Mouse (Mus musculus): ENCODE measurements around the gene Lpar2. TPM values are rescaled to one million over a fixed set of nuclear protein-coding genes. Genes with fewer than 3 reads are reported as not detected.

Lpar2 gene
- polyA plus RNA-seq, 1 experiment from 2014 or later, result 0.86 TPM

DNA sequence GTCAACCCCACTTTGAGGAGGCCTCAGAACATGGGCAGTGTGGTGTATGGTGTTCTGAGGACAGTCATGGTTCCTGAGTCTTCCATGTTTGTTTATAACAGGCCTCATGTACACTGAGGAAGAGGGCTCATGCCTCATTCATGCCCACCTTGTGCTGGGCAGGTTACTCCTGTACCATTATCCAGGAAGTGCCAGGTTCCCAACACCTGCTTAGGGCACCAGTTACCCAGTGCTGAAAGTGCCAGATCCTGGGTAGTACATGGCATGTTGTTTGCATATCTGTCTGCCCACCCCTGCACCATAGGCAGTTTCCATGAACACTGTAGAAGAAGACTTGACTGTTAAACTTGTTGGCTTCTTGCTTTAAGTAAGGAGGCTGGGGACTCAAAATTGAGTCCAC is 20.0 kb upstream of the Lpar2 start:
- ATAC-seq (ENCODE audit: low read depth) (no peak), DNase-seq (ENCODE audit: low spot score) (no peak)
- Histone ChIP-seq H3K27me3 (replicated peaks; ENCODE audit: control insufficient read depth, insufficient read depth, low read length) (no peaks in the 10 kb centered on the region), H3K4me2 (ENCODE audit: low read depth, low read length) (no peak overlapping the region), H3K9ac (ENCODE audit: low read depth, low read length) (no peak overlapping the region), H3K4me1 (ENCODE audit: control insufficient read depth, insufficient read depth, low read length) (no peaks in the 10 kb centered on the region), H3K27ac (replicated peaks; ENCODE audit: low read depth, low read length) (no peak overlapping the region), H3K36me3 (ENCODE audit: control insufficient read depth, insufficient read depth, low read length) (peaks cover 100% of the 10 kb centered on the region), H3K4me3 (ENCODE audit: low read depth, low read length) (no peak overlapping the region), H3K9me3 (ENCODE audit: control insufficient read depth, low read length) (no peaks in the 10 kb centered on the region)

DNA sequence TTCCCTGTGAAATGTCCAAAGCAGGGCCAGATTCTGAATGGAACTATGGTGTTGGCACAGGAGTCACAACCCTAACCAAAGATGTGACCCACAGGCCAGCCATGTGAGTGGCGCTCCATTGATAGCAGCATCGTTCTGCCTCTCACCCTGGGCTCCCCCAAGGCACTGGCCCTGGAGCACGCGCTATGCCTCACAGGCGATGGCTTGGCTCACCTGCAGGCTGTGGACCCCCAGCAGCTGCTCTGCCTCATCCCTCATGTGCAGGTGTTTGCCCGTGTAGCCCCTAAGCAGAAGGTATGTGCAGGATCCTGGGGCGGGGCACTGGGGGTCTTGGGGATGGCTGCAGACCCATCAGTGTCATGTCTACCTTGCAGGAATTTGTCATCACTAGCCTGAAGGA is 18.9 kb upstream of the Lpar2 start:
- no peaks in the 10 kb centered on the region for H3K4me1 ChIP-seq (ENCODE audit: control insufficient read depth, insufficient read depth, low read length)
- 96% methylated on average over 7 of the region's 7 CpGs for WGBS
- DNase-seq (ENCODE audit: low spot score) (no peak), ATAC-seq (ENCODE audit: low read depth) (no peak)
- no peak overlapping the region for H3K4me2 ChIP-seq (ENCODE audit: low read depth, low read length)
- H3K27me3 ChIP-seq (replicated peaks; ENCODE audit: control insufficient read depth, insufficient read depth, low read length), result no peaks in the 10 kb centered on the region
- no peak overlapping the region for H3K9ac ChIP-seq (ENCODE audit: low read depth, low read length)
- no peak overlapping the region for H3K4me3 ChIP-seq (ENCODE audit: low read depth, low read length)
- H3K27ac ChIP-seq (replicated peaks; ENCODE audit: low read depth, low read length), result no peak overlapping the region
- peaks cover 96% of the 10 kb centered on the region for H3K36me3 ChIP-seq (ENCODE audit: control insufficient read depth, insufficient read depth, low read length)
- H3K9me3 ChIP-seq (ENCODE audit: control insufficient read depth, low read length), result no peaks in the 10 kb centered on the region

DNA sequence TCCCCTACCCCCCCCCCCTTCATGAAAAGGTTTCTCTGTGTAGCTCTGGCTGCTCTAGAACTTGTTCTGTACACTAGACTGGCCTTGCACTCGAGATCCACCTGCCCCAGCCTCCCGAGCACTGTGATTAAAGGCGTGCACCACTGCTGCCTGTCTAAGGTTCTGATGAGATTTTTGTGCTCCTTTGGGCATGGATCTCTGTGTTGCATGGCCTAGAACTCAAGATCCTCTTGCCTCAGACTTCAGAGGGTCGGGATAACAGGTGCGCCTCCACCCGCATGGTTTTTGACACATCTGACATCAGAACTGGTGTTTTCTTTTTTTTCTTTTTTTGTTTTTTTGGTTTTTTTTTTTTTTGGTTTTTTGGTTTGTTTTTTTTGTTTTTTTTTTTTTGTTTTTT is 17.7 kb upstream of the Lpar2 start:
- H3K4me1 ChIP-seq (ENCODE audit: control insufficient read depth, insufficient read depth, low read length), result no peaks in the 10 kb centered on the region
- ATAC-seq (ENCODE audit: low read depth) (no peak), DNase-seq (ENCODE audit: low spot score) (no peak)
- WGBS, result 91% methylated on average over 6 of the region's 6 CpGs
- H3K27me3 ChIP-seq (replicated peaks; ENCODE audit: control insufficient read depth, insufficient read depth, low read length), result no peaks in the 10 kb centered on the region
- no peak overlapping the region for H3K4me3 ChIP-seq (ENCODE audit: low read depth, low read length)
- no peaks in the 10 kb centered on the region for H3K9me3 ChIP-seq (ENCODE audit: control insufficient read depth, low read length)
- no peak overlapping the region for H3K4me2 ChIP-seq (ENCODE audit: low read depth, low read length)
- H3K9ac ChIP-seq (ENCODE audit: low read depth, low read length), result no peak overlapping the region
- no peak overlapping the region for H3K27ac ChIP-seq (replicated peaks; ENCODE audit: low read depth, low read length)
- peaks cover 84% of the 10 kb centered on the region for H3K36me3 ChIP-seq (ENCODE audit: control insufficient read depth, insufficient read depth, low read length)

DNA sequence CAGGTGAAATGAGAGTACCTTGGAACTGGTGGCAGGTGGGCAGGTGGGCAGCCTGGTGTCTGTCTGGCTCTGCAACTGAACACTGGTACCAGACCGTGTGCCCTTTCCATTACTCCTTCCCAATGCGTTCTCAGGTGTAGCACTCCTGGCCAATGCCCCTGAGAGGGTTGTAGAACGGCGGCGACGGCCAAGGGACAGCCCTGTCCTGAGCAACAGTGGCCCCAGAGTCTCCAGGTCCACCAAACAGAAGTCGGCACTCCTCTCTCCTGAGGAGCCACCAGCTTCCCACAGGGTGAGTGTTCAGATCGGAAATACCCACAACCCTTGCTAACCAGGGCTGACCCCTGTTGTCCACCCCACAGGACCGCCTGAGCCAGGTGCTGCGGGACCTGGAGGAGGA is 17.1 kb upstream of the Lpar2 start:
- Histone ChIP-seq H3K36me3 (ENCODE audit: control insufficient read depth, insufficient read depth, low read length) (peaks cover 79% of the 10 kb centered on the region), H3K9me3 (ENCODE audit: control insufficient read depth, low read length) (no peaks in the 10 kb centered on the region)

DNA sequence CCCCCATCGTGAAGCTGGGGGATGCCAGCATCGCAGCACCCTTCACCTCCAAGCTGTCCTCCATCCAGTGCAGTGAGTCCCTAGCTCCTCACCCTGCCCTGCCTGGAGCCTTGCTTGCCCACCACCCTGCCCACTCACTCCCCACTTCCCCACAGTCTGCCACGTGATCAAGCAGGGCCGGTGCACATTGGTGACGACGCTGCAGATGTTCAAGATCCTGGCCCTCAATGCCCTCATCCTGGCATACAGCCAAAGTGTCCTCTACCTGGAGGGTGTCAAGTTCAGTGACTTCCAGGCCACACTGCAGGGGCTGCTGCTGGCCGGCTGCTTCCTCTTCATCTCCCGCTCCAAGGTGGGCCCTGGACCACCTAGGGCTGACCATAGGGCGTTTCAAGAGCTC is 16.7 kb upstream of the Lpar2 start:
- no peak overlapping the region for H3K4me2 ChIP-seq (ENCODE audit: low read depth, low read length)
- no peak overlapping the region for H3K27ac ChIP-seq (replicated peaks; ENCODE audit: low read depth, low read length)
- ATAC-seq (ENCODE audit: low read depth), result no peak
- peaks cover 75% of the 10 kb centered on the region for H3K36me3 ChIP-seq (ENCODE audit: control insufficient read depth, insufficient read depth, low read length)
- no peak for DNase-seq (ENCODE audit: low spot score)
- no peak overlapping the region for H3K4me3 ChIP-seq (ENCODE audit: low read depth, low read length)
- 91% methylated on average over 9 of the region's 9 CpGs for WGBS
- H3K9me3 ChIP-seq (ENCODE audit: control insufficient read depth, low read length), result no peaks in the 10 kb centered on the region
- H3K27me3 ChIP-seq (replicated peaks; ENCODE audit: control insufficient read depth, insufficient read depth, low read length), result no peaks in the 10 kb centered on the region
- H3K9ac ChIP-seq (ENCODE audit: low read depth, low read length), result no peak overlapping the region
- H3K4me1 ChIP-seq (ENCODE audit: control insufficient read depth, insufficient read depth, low read length), result no peaks in the 10 kb centered on the region

More for the DNA sequence above, 17.1 kb upstream of the Lpar2 start:
- H3K9ac ChIP-seq (ENCODE audit: low read depth, low read length), result no peak overlapping the region
- H3K4me2 ChIP-seq (ENCODE audit: low read depth, low read length), result no peak overlapping the region
- H3K27me3 ChIP-seq (replicated peaks; ENCODE audit: control insufficient read depth, insufficient read depth, low read length), result no peaks in the 10 kb centered on the region
- no peak overlapping the region for H3K27ac ChIP-seq (replicated peaks; ENCODE audit: low read depth, low read length)
- WGBS, result 92% methylated on average over 10 of the region's 10 CpGs
- no peak for ATAC-seq (ENCODE audit: low read depth)
- H3K4me1 ChIP-seq (ENCODE audit: control insufficient read depth, insufficient read depth, low read length), result no peaks in the 10 kb centered on the region
- DNase-seq (ENCODE audit: low spot score), result no peak
- no peak overlapping the region for H3K4me3 ChIP-seq (ENCODE audit: low read depth, low read length)

DNA sequence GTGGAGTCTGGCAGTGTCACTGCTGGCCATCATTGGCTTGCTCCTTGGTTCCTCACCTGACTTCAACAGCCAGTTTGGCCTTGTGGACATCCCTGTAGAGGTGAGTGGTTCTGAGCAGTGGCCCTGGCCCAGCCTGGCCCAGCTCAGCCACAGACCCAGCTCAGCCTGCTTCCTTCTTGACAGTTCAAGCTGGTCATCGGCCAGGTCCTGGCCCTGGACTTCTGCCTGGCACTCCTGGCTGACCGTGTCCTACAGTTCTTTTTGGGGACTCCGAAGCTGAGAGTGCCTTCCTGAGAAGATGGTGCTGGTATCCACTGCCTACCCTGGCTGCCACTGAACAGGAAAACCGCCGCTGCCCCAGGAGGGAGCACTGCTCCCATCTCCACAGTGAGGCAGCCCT is 15.0 kb upstream of the Lpar2 start:
- no peak for ATAC-seq (ENCODE audit: low read depth)

DNA sequence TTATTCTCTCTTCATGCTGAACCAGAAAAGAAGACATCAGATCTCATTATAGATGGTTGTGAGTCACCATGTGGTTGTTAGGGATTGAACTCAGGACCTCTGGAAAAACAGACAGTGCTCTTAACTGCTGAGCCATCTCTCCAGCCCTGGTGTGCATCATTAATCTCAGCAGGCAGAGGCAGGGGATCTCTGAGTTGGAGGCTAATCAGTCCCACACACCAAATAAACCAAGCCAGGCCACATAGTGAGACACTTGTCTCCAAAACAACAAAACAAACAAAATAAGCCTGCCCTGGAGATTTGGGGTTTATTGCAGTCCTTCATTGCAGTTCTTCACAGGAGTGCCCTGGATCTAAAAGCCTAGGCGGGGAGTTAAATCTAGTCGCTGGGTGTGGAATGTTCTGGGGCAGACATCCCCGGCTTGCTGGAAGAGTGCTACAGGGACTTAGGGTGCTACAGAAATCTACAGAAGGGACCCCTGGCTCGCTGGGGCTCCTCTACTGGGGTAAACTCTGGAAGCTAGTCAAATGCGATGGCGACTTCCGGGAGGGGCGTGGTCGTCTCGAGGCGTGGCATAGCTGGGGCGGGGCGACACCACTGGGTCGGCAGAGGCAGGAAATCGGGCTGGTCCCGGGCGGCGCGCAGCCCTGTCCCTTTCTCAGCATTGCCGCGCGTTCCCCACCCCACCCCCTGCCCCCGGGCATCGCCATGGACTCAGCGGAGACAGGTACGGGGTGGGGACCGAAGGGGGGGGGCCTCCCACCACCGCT is 13.9 kb upstream of the Lpar2 start, which contains the start of gene Gmip:
Gmip (plus strand) TSS at position 586 of the 770 bp plus-strand sequence.
- Histone ChIP-seq H3K27me3 (replicated peaks; ENCODE audit: control insufficient read depth, insufficient read depth, low read length) (no peaks in the 10 kb centered on the region), H3K9me3 (ENCODE audit: control insufficient read depth, low read length) (no peaks in the 10 kb centered on the region), H3K4me3 (ENCODE audit: low read depth, low read length) (peak within 1 kb of the TSS; percentile 45), H3K4me2 (ENCODE audit: low read depth, low read length) (peak within 1 kb of the TSS; percentile 80), H3K9ac (ENCODE audit: low read depth, low read length) (peak within 1 kb of the TSS; percentile 65), H3K4me1 (ENCODE audit: control insufficient read depth, insufficient read depth, low read length) (no peaks in the 10 kb centered on the region), H3K27ac (replicated peaks; ENCODE audit: low read depth, low read length) (peak within 1 kb of the TSS; percentile 46; the same call in 1 of the 2 replicates), H3K36me3 (ENCODE audit: control insufficient read depth, insufficient read depth, low read length) (peaks cover 65% of the 10 kb centered on the region)
- 42% methylated on average over 4 of the region's 28 CpGs for WGBS
- ATAC-seq (ENCODE audit: low read depth), result peak; percentile 69
- peak; percentile 77 for DNase-seq (ENCODE audit: low spot score)

More for the DNA sequence above, 15.0 kb upstream of the Lpar2 start:
- 98% methylated on average over 5 of the region's 5 CpGs for WGBS
- Histone ChIP-seq H3K36me3 (ENCODE audit: control insufficient read depth, insufficient read depth, low read length) (peaks cover 71% of the 10 kb centered on the region), H3K9me3 (ENCODE audit: control insufficient read depth, low read length) (no peaks in the 10 kb centered on the region), H3K4me2 (ENCODE audit: low read depth, low read length) (no peak overlapping the region), H3K4me1 (ENCODE audit: control insufficient read depth, insufficient read depth, low read length) (no peaks in the 10 kb centered on the region), H3K9ac (ENCODE audit: low read depth, low read length) (no peak overlapping the region), H3K4me3 (ENCODE audit: low read depth, low read length) (no peak overlapping the region), H3K27me3 (replicated peaks; ENCODE audit: control insufficient read depth, insufficient read depth, low read length) (no peaks in the 10 kb centered on the region), H3K27ac (replicated peaks; ENCODE audit: low read depth, low read length) (no peak overlapping the region)
- no peak for DNase-seq (ENCODE audit: low spot score)

DNA sequence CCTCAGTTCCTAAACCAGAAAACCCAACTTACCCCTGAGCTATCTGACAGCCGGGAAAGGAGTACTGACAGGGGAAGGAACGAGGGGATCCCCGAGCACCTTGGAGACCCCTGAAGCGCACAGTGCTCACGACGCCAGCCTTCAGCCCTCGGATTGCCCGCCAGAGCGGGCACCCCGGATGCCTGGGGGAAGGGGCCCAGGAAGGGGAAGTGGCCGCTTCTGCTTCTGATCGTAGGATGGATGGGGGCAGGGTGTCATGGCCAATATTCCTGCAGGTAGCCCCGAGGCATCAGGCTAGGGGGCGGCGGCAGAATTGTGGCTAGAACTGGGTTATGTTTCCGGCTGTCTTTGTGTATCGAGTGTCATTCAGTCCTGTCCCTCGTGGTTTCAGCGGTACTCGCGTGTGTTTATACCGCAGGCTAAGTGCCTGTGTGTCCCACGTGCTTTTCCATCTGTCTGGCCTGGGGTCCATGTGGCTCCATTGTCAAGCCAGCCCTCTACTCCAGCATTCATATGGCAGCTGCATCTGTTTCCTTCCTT is 13.3 kb upstream of the Lpar2 start:
- H3K4me3 ChIP-seq (ENCODE audit: low read depth, low read length), result peak overlapping the region; percentile 45
- H3K36me3 ChIP-seq (ENCODE audit: control insufficient read depth, insufficient read depth, low read length), result peaks cover 60% of the 10 kb centered on the region
- ATAC-seq (ENCODE audit: low read depth) (peak; percentile 67), DNase-seq (ENCODE audit: low spot score) (peak; percentile 66)
- H3K9me3 ChIP-seq (ENCODE audit: control insufficient read depth, low read length), result no peaks in the 10 kb centered on the region
- no peaks in the 10 kb centered on the region for H3K27me3 ChIP-seq (replicated peaks; ENCODE audit: control insufficient read depth, insufficient read depth, low read length)
- H3K4me1 ChIP-seq (ENCODE audit: control insufficient read depth, insufficient read depth, low read length), result no peaks in the 10 kb centered on the region
- peak overlapping the region; percentile 65 for H3K9ac ChIP-seq (ENCODE audit: low read depth, low read length)
- H3K4me2 ChIP-seq (ENCODE audit: low read depth, low read length), result peak overlapping the region; percentile 80
- WGBS, result 2% methylated on average over 20 of the region's 23 CpGs
- H3K27ac ChIP-seq (replicated peaks; ENCODE audit: low read depth, low read length), result peak overlapping the region; percentile 46; the same call in 1 of the 2 replicates

DNA sequence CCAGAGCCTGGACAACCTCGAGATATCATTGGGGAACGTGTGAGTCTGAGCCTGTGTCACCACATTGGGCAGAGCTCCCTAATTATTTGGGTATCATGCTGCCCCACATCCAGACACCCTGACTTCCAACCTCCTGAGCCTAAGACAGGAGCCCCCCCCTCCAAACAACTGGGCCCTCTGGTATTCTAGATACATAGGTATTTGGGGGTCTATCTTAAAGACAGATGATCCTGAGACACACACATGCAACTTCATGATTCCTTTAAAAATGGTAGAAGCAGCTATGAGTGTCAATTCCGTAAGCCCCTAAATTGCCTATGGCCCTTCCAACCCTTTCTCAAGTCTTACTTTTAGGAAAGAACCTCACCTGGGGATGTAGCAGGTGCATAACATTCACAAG is 12.4 kb upstream of the Lpar2 start:
- H3K4me1 ChIP-seq (ENCODE audit: control insufficient read depth, insufficient read depth, low read length), result no peaks in the 10 kb centered on the region
- ATAC-seq (ENCODE audit: low read depth) (no peak), DNase-seq (ENCODE audit: low spot score) (no peak)
- peaks cover 60% of the 10 kb centered on the region for H3K36me3 ChIP-seq (ENCODE audit: control insufficient read depth, insufficient read depth, low read length)
- no peak overlapping the region for H3K9ac ChIP-seq (ENCODE audit: low read depth, low read length)
- H3K27me3 ChIP-seq (replicated peaks; ENCODE audit: control insufficient read depth, insufficient read depth, low read length), result no peaks in the 10 kb centered on the region
- H3K27ac ChIP-seq (replicated peaks; ENCODE audit: low read depth, low read length), result no peak overlapping the region
- no peaks in the 10 kb centered on the region for H3K9me3 ChIP-seq (ENCODE audit: control insufficient read depth, low read length)
- WGBS, result 69% methylated on average over 3 of the region's 3 CpGs
- H3K4me3 ChIP-seq (ENCODE audit: low read depth, low read length), result no peak overlapping the region
- H3K4me2 ChIP-seq (ENCODE audit: low read depth, low read length), result no peak overlapping the region

Measured in embryonic facial prominence, embryonic 14.5 days (tissue).